Mouse (Mus musculus) embryo, embryonic 10 days (tissue): ENCODE data around the gene Upp2.
A peak's percentile ranks its signal among the peaks of the same experiment; 100 is the strongest.

Experiments used
- DNase-seq: peaks from one replicate; pipeline ENCODE4 v3.0.0-alpha.2; 2015; ENCODE audit warnings: low spot score

The Upp2 gene

GRCm38 (mm10) chr2:58567066-58567810 is at the start of gene Upp2, which contains the start of gene Acvr1:
Gene Upp2 (plus strand): TSS chr2:58567298.
Gene Acvr1 (minus strand): TSS chr2:58567157.
- peak; percentile 90 for DNase-seq

GRCm38 (mm10) chr2:58518517-58518916 is 48.6 kb upstream of the Upp2 start:
- no peak for DNase-seq

- DNase-seq, result no peak
Measured at GRCm38 (mm10) chr2:58520727-58521126, 46.4 kb upstream of the Upp2 start.

GRCm38 (mm10) chr2:58521621-58522020 is 45.5 kb upstream of the Upp2 start:
- no peak for DNase-seq

- DNase-seq, result no peak
Measured at GRCm38 (mm10) chr2:58523097-58523496, 44.0 kb upstream of the Upp2 start.

GRCm38 (mm10) chr2:58523894-58524293 is 43.2 kb upstream of the Upp2 start:
- no peak for DNase-seq

GRCm38 (mm10) chr2:58524356-58524755 is 42.7 kb upstream of the Upp2 start:
- DNase-seq, result no peak

GRCm38 (mm10) chr2:58527786-58528185 is 39.3 kb upstream of the Upp2 start:
- DNase-seq, result no peak

GRCm38 (mm10) chr2:58529384-58529783 is 37.7 kb upstream of the Upp2 start:
- no peak for DNase-seq

GRCm38 (mm10) chr2:58529860-58530440 is 37.1 kb upstream of the Upp2 start:
- DNase-seq, result no peak

- no peak for DNase-seq
Measured at GRCm38 (mm10) chr2:58530521-58530920, 36.6 kb upstream of the Upp2 start.

GRCm38 (mm10) chr2:58532260-58532850 is 34.7 kb upstream of the Upp2 start:
- peak; percentile 83 for DNase-seq

- DNase-seq, result peak; percentile 80
Measured at GRCm38 (mm10) chr2:58533521-58534001, 33.5 kb upstream of the Upp2 start.

- DNase-seq, result no peak
Measured at GRCm38 (mm10) chr2:58534379-58534778, 32.7 kb upstream of the Upp2 start.

GRCm38 (mm10) chr2:58535233-58535632 is 31.9 kb upstream of the Upp2 start:
- no peak for DNase-seq

- DNase-seq, result no peak
Measured at GRCm38 (mm10) chr2:58536796-58537195, 30.3 kb upstream of the Upp2 start.

- no peak for DNase-seq
Measured at GRCm38 (mm10) chr2:58538196-58538595, 28.9 kb upstream of the Upp2 start.

- no peak for DNase-seq
Measured at GRCm38 (mm10) chr2:58543252-58543651, 23.8 kb upstream of the Upp2 start.

GRCm38 (mm10) chr2:58544368-58544767 is 22.7 kb upstream of the Upp2 start:
- no peak for DNase-seq

- DNase-seq, result no peak
Measured at GRCm38 (mm10) chr2:58546264-58546663, 20.8 kb upstream of the Upp2 start.

GRCm38 (mm10) chr2:58548943-58549342 is 18.2 kb upstream of the Upp2 start:
- no peak for DNase-seq

GRCm38 (mm10) chr2:58549960-58550359 is 17.1 kb upstream of the Upp2 start:
- DNase-seq, result peak; percentile 21

GRCm38 (mm10) chr2:58550488-58550887 is 16.6 kb upstream of the Upp2 start:
- no peak for DNase-seq
